Mouse (Mus musculus): ENCODE results near the gene Hoxc9. TPM values are rescaled to one million over a fixed set of nuclear protein-coding genes. Genes with fewer than 3 reads are reported as not detected.

The Hoxc9 gene
- total RNA-seq (2022), result 1 to 10 TPM; 5.3 to 7.4 (median 6.0) TPM

DNA sequence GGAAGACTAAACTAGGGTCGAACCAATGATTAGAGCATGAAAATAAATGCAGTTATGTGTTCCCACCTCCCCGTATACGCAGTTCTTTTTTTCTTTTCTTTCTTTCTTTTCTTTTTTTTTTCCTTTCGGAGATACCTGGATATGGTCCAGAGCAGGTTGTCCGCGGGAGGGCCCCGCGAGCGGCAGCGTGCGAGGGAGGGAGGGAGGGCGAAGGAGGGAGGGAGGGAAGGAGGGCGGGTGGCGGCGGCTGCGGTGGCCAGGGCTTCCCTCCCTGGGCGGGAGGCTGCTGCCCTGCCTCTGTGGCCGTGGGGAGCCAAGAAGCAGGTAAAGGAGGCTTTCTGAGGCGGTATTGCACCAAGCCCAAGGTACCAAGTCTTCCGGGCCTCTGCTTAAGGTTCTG lies at the start of gene Hoxc9:
TSS of gene Hoxc9 (plus strand) at position 269 of the 400 bp plus-strand sequence.
- DNase-seq (ENCODE audit: low spot score in 2 of 2), result no peak

GRCm38 (mm10) chr15:102927032-102927645 lies 49.1 kb upstream of the Hoxc9 start:
- no peak for DNase-seq (ENCODE audit: low spot score in 2 of 2)

DNA sequence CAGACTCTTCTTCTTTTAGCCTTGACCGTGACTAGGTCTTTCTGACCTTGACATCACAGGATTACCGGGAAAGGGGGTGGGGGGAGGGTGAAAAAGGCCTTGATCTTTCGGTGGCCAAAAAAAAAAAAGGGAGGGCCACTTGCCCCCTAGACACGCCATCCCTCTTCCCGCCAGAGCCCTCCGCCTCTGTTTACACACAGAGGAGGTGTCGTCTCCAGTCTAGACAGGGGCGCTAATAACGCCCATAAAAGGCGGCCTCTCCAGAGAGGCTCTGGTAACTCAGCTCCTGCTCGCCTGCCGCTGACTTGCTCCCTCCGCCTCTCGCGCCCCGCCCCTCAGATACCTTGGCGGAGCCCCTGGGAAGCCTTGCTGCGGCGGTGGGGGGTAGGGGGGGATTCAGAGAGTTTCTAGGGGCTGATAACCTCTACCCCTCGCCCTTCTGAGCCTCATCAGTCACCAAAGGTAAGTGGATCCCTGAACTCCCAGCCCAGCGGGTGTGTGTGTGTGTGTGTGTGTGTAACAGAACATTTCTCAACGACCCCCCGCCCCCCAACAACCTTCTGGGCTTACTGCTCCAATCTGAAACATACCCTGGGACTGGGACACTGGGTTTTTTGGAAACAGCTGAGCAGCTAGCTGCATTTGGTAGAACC lies 44.4 kb upstream of the Hoxc9 start:
- no peak for DNase-seq (ENCODE audit: low spot score in 2 of 2)

- no peak for DNase-seq (ENCODE audit: low spot score in 2 of 2)
Measured at GRCm38 (mm10) chr15:102934438-102934837, 41.8 kb upstream of the Hoxc9 start.

DNA sequence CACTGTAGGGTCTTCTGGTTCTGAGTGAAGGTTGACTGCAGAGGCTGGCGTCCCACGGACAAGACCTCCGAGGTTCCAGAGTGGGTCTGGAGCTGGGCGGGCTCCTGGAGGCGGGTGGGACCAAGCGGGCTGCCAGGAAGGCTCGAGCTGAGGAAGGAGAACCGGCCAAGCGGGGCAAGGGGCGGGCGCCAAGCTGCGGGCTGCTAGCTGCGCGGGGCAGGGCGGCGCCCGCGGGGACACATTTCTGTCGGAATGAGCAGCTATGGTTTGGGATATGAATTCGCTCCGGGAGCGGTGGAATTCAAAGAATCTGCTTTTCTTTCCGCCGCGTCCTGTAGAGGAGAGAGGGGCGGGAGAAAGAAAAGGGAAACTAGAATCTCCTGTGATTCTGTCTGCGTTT lies 41.3 kb upstream of the Hoxc9 start:
- DNase-seq (ENCODE audit: low spot score in 2 of 2), result no peak

GRCm38 (mm10) chr15:102936279-102936972 lies 39.8 kb upstream of the Hoxc9 start, which contains the start of gene Hoxc12:
TSS of gene Hoxc12 (plus strand) at chr15:102936757.
- DNase-seq (ENCODE audit: low spot score in 2 of 2), result no peak

DNA sequence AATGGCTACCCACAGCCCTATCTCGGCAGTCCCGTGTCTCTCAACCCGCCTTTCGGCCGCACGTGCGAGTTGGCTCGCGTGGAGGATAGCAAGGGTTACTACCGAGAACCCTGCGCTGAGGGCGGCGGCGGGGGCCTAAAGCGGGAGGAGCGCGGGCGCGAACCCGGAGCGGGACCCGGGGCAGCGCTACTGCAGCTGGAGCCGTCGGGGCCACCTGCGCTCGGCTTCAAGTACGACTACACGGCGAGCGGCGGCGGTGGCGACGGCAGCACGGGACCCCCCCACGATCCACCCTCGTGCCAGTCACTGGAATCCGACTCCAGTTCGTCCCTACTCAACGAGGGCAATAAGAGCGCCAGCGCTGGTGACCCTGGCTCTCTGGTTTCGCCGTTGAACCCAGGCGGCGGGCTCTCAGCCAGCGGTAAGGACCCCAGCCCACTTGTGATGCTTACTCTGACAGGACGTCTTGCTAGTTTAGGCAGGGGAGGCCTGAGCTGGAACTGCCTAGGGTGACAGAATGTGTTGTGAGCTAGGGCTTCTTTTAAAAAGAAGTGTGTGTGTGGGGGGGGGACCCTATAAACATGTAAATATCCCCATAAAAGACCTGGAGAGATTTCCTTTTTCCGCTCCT lies 39.1 kb upstream of the Hoxc9 start:
- DNase-seq (ENCODE audit: low spot score in 2 of 2), result no peak

DNA sequence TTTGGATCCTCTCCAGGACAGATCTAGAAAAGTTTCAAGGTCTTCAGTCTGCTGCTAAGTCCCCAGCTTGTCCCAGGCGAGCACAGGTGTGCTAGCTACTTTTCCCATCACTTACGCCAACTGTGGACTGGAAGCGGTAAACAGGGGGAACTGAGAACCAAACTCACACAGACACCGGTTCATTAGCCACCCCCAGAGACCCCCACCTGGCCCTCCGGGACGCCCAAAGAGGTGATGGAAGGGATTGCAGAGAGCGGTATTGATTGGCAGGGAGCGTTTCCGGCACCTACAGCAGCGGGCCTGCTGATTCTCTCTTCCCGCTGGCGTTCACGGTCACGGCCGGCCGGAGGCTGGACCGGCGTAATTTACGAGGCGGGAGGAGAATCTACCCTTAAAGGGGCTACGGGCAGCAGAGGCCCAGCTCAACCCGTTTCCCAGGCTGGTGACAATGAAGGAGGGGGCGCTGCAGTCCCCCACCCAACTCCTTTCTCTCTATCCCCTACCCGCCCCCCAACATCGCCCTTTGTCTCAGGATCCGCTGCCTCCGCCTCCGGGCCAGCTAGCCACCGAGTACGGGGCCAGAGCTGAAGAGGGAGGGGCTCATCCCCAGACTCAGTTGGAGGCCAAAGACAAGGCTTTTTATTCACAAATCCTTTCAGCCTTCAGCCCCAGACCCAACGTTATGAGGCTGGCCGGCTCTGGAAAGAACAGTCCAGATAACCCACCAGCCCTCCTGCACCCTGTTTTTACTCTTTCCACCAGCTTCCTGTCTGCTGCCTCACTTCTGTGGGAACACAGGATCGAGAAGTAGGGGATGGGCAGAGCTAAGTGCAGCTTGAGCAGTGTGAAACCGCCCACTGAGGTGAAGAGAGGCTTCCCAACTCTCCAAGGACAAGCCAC lies 36.7 kb upstream of the Hoxc9 start:
- DNase-seq (ENCODE audit: low spot score in 2 of 2), result no peak

GRCm38 (mm10) chr15:102942739-102943467 lies 33.3 kb upstream of the Hoxc9 start:
- peak in 1 of 2 experiments; percentile 44 for DNase-seq (ENCODE audit: low spot score in 2 of 2)

DNA sequence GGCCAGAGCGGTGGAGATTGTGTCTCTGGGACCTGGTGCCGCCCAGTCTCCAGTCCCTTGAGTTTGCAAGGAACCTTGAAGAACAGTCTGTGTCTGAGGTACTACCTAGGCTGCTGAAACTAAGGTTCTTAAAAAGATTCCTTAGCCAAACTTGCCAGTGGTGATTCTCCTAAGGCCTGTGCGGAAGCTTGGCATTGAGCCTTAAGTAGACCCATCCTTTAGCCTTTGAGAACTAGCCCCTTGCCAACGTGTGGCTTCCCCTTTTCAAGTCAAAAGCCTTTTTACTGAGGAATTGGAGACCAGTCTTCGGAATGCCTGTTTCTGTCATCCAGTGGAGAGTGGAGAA lies 32.8 kb upstream of the Hoxc9 start:
- no peak for DNase-seq (ENCODE audit: low spot score in 2 of 2)

DNA sequence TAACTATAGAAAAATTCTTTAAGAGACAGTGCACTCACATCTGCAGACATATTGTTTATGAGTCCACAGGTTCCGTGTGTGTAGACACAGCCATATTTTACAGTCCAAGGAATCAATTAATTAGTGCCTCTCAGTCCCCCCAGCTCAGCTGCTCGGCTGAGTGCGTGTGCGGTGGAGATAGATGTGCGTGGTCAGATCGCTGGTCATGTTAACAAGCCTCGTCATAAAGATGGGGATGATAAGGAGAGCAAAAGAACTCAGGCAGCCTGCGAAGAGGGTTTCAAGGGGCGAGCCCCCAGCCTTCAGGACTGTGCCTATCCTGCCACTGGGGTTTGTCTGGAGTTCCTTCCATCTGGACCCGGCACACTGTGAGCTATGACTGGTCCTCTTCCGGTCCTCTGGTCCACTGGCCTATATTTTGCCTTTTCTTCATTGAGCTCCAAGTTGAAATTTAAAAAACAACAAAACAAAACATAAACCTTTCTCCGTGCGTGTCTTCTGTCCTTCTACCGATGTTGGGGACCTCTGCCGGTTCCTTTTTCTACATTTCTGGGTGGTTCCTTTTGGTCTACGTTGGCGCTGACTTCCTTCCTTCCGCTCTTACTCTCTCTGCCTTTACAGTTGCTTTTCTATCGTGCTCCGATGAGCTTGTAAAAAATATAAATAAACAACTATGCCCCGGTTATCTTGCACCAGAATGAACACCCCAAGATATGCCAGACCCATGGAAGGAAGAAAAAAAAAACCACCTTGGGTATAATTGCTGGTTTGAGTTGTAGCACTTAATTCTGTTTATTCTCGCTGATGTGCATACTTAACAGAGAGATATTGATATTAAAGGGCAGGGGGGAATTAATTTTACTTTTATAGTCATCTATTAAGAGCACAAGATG lies 30.8 kb upstream of the Hoxc9 start:
- DNase-seq (ENCODE audit: low spot score in 2 of 2), result peak in 1 of 2 experiments; percentile 2

GRCm38 (mm10) chr15:102947276-102947675 lies 29.0 kb upstream of the Hoxc9 start:
- peak in 1 of 2 experiments; percentile 2 for DNase-seq (ENCODE audit: low spot score in 2 of 2)

GRCm38 (mm10) chr15:102948842-102949241 lies 27.4 kb upstream of the Hoxc9 start:
- DNase-seq (ENCODE audit: low spot score in 2 of 2), result no peak

DNA sequence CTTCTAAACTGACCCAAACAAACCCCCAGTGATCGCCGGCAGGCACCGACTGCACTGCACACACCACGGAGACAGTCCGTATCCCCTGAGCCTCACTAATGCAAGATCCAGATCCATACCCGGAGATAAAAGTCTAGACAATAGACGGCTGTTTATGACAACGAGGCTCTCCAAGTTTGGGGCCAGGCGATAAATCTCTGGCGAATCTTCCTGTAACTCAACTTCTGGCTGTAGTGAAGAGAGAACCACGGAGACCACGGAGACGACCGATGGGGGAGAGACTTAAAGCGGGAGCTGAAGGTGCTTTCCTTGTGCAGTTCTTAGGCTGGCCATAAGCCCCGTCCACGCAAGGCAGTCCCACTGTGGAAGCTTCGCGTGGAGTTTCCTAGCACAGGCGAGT lies 26.5 kb upstream of the Hoxc9 start:
- DNase-seq (ENCODE audit: low spot score in 2 of 2), result peak in 1 of 2 experiments; percentile 2

- peak in 1 of 2 experiments; percentile 2 for DNase-seq (ENCODE audit: low spot score in 2 of 2)
Measured at GRCm38 (mm10) chr15:102950877-102951276, 25.4 kb upstream of the Hoxc9 start.

DNA sequence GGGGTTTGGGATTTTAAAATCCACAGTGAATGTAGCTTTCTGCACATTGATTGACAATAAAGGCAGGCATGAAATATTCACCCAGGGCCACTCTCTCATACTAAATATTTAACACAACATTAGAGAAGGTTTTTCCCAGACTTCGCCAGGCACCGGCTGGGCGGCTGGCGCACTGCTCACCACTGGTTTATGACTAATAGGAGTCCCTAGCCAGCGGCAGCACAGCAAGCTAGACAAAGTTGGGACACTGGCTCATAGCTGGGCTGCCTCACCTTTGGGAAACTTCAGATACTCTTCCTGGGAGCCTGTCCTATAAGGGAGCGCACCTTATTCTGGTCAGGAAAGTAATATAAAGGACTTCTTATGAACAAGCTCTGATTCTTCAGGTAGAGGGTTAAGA lies 22.7 kb upstream of the Hoxc9 start:
- no peak for DNase-seq (ENCODE audit: low spot score in 2 of 2)

- DNase-seq (ENCODE audit: low spot score in 2 of 2), result peak in 1 of 2 experiments; percentile 46
Measured at GRCm38 (mm10) chr15:102954192-102955006, 21.8 kb upstream of the Hoxc9 start, which contains the start of gene Hoxc11. TSS of gene Hoxc11 (plus strand) at chr15:102954427.

DNA sequence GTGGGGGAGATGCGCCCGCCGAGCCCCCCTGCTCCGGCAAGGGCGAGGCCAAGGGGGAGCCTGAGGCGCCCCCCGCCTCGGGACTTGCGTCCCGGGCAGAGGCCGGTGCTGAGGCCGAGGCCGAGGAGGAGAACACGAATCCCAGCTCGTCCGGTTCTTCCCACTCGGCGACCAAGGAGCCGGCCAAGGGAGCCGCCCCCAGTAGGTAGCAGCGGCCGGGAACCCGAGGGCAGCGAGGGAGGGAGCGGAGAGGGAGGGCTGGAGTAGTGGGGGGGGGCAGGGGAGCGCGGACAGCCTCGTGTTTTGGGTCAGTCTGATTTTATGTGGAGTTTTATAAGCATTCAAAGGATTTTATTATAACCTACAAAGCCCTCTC lies 21.2 kb upstream of the Hoxc9 start:
- DNase-seq (ENCODE audit: low spot score in 2 of 2), result no peak
